Mouse (Mus musculus) megakaryocyte, embryonic 14.5 days (primary cell): ENCODE data around the gene Trank1.

Source experiments
- FLI1 ChIP-seq: IDR thresholded peaks from 2 replicates; pipeline ENCODE4 v1.6.1; 2012; ENCODE audit warnings: low read length, inconsistent platforms, mixed read lengths
- GATA1 ChIP-seq: IDR thresholded peaks from 3 replicates; pipeline ENCODE4 v1.6.1; 2012; ENCODE audit warnings: mixed read lengths, low read length, inconsistent platforms, borderline replicate concordance

DNA sequence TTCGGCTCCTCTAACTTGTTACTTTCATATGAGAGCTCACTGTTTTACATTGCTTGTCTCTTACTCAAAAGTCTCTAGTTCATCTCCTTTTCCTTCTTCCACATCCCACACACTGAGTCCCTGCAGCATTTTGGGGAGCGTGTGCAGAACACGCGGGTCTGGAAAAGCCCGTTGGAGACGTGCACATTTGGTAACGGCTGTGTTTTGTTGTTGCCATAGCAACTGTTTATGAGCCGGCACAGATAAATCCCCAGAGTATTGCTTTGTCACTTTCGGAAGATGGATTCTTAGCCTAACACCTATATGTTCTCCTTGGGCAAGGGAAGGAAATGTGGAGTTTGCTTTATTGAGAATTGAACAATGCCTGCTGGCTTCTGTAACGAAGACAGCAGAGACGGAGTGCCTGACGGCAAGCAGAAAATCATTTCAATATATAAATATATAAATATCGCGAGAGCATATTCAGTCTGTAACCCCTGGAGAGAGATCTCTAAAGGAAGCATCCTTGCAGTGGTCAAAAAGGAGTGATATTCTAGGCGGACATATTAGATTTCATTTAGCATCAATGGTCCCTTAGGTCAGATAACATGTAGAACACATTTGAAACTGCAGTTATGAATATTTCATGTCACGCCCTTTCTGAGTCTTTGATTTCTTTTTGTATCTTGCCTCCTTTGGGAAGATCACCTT, 101.1 kb downstream of the Trank1 start:
- no peak for TF ChIP-seq GATA1
- no peak for TF ChIP-seq FLI1
